Mouse (Mus musculus): ENCODE data around the gene Kcnab1.
A peak's percentile ranks its signal among the peaks of the same experiment; 100 is the strongest.

The Kcnab1 gene

GRCm38 (mm10) chr3:65204356-65205075 lies 95.3 kb downstream of the Kcnab1 start:
- no peak for DNase-seq (ENCODE audit: low spot score)

- no peak for DNase-seq (ENCODE audit: low spot score)
Measured at GRCm38 (mm10) chr3:65205539-65206020, 96.4 kb downstream of the Kcnab1 start.

- no peak for DNase-seq (ENCODE audit: low spot score)
Measured at GRCm38 (mm10) chr3:65213725-65214124, 104.5 kb downstream of the Kcnab1 start.

DNA sequence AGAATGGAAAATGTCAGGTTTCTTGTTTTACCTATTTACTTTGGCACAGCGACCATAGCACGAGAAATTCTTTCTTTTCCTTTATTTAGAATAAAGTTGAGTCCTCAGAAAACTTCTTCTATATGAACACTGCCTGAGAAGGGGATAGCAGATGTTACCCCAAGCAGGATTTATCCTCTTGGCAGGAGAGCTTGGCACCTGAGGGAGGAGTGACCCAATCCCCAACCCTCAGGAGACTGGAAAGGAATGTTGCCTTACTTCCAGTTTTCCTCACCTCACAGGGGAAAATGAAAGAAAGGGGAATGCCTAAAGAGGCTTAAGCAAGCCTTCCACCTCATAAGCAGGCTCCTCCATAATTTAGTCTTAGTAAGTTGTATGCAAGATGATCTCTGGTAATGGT lies 105.5 kb downstream of the Kcnab1 start:
- DNase-seq (ENCODE audit: low spot score): no peak

DNA sequence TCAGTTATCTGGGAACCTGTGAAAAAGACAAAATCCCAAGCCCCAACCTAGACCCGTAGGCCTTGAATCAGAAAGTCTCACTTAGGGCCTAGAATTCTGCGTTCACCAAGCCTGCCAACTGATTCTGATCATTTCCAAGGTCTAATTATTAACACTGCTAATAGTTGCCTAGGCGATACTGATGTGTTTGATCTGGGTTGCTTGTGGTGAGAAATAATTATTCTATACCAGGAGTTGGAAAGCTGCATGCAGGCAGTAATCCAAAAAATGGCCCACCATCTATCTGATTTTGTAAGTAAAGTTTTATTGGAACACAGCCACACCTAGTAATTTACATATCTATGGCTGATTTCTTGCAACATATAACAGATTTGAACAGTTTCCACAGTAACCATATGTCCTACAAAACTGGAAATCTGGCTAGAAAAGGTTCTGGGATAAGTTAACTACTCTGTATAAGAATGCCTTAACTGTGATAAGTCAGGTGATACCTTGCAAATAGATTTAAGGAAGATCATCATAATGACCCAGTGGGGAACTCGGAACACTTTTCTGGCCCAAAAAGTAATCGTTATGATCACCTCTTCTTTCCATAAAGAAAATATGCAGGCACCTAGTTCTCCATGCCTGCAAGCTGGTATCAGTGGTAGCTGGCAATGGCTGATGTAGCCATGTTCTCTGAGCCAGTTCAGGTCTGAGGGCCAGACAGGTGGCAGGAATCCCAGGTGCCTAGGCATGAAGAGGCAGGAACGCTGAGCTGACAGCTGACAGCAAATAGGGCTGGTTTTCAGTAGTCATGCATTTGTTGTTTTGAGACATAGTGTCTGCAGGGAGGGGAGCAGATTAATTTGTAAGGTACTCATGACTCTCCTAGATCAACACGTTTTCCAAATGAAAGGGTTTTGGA lies 108.7 kb downstream of the Kcnab1 start:
- DNase-seq (ENCODE audit: low spot score): no peak

DNA sequence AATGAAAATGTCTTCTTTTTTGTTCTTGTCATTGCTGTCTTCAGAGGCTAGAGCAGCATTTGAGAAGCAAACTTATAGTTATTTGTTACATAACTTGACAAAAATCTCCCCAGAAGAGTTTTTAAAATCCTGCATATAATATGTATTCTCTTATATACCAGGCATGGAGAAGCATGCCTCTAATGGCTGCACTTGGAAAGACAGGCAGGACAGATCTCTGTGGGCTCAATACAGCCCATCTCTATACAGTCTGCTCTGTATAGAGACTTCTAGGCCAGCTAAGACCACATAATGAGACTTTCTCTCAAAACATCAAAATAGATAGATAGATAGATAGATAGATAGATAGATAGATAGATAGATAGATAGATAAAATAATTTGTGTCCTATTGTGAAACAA lies 111.1 kb downstream of the Kcnab1 start:
- no peak for DNase-seq (ENCODE audit: low spot score)

DNA sequence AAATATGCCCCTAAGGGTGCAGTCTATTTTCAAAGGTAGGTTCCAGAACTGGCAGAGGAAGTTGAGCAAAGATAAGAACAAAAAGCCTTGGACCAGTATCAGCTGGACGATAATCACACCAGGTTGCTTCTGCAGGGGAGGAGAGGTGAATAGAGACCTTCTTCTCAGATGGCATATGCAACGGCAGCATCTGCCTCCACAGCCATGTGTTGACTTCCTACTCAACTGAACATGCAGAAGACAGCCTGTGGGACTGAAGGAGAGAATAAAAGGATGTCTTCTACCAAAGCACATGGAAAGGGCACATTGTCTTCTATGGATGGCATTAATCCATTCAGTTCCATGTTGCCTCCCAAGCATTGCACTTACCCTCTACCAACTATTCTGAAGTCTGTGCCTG lies 114.5 kb downstream of the Kcnab1 start:
- no peak for DNase-seq (ENCODE audit: low spot score)

- DNase-seq (ENCODE audit: low spot score): no peak
Measured at GRCm38 (mm10) chr3:65230978-65231377, 121.8 kb downstream of the Kcnab1 start.

GRCm38 (mm10) chr3:65231419-65232090 lies 122.4 kb downstream of the Kcnab1 start:
- DNase-seq (ENCODE audit: low spot score): no peak

GRCm38 (mm10) chr3:65249023-65249422 lies 139.8 kb downstream of the Kcnab1 start:
- DNase-seq (ENCODE audit: low spot score): no peak

DNA sequence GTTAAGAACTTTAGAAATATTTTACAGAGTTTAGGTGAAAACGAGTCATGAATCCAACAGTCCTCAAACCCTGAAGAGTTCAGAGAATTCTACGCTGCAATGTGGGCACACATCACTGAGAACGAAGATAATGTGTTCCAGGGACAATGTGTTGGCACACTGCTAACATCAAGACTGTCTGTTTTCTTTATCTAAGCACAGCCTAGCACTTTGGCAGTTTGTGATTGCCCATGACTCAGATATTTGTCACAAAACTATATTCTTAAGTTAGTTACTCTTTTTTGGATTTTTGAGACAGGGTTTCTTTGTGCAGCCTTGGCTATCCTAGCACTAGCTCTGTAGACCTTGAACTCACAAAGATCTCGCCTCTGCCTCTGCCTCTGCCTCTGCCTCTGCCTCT lies 151.3 kb downstream of the Kcnab1 start:
- DNase-seq (ENCODE audit: low spot score): no peak

- no peak for DNase-seq (ENCODE audit: low spot score)
Measured at GRCm38 (mm10) chr3:65262506-65263422, 153.6 kb downstream of the Kcnab1 start.

DNA sequence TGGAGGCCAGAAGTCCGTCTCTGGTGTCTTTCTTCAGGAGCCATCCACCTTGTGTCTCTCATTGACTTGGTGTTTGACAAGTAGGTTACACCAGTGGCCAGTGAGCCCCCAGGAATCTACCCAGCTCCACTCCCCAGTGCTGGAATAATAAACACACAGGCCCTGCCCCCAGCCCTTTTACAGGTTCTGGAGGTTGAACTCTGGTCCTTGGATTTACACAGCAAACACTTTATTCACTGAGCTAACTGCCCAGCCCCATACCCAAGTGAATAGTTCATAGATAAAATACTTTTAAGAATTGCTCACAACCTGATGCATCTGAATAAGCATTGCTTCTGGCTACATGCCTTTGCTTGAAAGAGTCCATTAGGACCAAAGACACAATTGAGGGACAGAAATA lies 164.1 kb downstream of the Kcnab1 start:
- no peak for DNase-seq (ENCODE audit: low spot score)

- DNase-seq (ENCODE audit: low spot score): no peak
Measured at GRCm38 (mm10) chr3:65277777-65278176, 168.6 kb downstream of the Kcnab1 start.

GRCm38 (mm10) chr3:65283366-65283765 lies 174.2 kb downstream of the Kcnab1 start:
- no peak for DNase-seq (ENCODE audit: low spot score)

- no peak for DNase-seq (ENCODE audit: low spot score)
Measured at GRCm38 (mm10) chr3:65288994-65289393, 179.8 kb downstream of the Kcnab1 start.

DNA sequence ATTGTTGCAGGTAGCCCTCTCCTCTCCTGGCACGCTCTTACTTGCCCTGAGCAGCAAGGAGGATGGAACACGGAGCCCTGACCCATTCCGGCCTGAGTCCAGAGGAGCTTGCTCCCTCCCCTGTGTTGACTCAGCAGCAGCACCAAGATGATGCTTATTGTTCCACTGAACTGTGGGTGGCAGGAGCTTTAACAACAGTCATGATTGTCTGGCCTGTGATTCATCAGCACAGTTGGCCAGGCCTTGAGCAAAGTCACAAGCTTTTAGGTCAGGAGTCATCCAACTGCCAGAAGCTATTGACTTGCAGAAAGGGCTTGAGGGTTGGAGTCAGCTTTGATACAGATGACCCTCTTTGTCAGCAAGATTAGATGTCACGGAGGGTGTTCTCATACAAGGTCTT lies 187.8 kb downstream of the Kcnab1 start:
- DNase-seq (ENCODE audit: low spot score): peak; percentile 4

DNA sequence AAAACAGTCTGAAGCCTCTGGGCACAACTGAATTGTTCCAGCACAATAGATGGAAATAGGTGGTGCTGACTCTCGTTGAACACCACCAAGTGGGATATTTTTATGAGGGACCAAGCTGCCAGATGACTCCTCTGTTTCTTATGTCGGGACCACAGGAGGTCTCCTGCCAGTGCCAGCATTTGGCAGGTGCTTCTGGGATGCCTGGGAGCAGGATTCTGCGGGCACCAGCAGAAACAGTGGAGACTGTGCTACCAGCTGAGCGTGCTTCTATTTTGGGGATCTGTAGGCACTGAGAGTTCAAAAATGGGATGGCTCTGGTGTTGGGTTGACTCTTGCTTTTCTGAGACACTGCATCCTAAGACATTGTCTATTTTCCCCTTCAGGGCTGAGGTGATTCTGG lies 190.0 kb downstream of the Kcnab1 start:
- no peak for DNase-seq (ENCODE audit: low spot score)

DNA sequence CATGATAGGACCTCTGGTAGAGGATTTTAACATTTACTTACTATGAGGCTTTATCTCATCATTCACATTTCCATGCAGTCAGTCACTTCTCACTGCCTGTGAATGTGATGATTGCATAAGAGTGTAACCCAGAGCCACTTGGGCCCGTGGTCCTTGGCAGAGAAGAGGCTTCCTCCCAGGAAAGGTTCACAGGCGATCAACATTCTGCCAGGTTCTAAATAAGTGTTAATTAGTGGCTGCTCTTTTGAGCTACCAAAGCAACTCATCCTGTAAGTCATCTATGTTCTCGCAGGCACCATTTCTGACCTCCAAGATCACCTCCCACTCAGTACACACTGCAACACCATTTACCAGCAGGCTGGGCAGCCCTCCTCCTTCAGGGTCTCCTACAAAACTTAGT lies 192.3 kb downstream of the Kcnab1 start:
- DNase-seq (ENCODE audit: low spot score): no peak

DNA sequence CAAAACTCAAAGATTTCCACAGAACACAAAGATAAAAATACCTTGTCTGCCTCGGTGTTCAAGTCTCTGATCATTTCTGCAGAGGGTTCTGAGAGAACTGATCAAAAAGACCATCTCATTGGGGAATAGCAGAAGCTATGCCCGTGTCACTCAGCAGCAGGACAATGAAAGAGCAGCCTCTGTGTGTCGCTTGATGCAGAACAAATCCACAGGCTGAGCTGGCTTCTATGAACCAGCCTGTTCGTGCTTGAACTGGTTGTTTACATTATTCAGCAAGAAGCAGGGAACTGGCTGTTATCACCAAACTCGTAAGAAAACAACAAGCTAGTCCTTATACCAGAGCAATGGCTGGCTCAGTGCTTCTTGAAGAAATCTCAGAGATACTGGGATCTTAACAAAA lies 193.4 kb downstream of the Kcnab1 start:
- no peak for DNase-seq (ENCODE audit: low spot score)

DNA sequence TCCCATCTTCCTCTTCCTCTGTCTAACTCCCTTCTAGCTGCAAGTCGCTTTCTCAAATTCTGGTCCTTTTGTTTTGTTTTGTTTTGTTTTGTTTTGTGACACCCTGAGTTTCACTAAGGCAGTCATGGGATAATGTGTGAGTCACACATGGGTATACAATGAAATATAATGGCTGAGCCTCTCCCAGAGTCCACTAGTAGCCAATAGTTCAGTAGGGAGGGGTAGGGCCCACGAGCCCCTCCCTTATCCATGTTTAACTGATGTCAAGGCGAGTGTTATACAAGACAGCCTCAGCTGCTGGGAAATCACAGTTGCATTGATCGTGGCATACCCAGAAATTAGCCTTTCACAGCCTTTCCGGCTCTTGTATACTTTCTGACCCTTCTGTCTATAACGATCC lies 206.7 kb downstream of the Kcnab1 start:
- no peak for DNase-seq (ENCODE audit: low spot score)

DNA sequence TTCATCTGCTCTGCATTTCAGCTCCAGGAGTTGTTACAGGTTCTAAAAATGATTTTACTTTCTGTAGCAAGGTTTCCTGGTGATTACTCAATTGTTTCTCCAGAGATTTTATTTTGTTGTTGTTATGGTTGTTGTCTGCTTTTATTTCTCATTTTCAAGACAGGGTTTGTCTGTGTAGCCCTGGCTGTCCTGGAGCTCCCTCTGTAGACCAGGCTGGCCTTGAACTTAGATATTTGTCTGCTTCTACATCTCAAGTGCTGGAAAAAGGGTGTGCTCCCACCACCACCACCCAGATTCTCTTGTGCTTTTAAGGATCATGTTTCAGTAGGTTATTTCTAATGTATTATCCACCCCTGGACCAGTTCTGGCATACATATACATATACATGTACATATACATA lies 207.6 kb downstream of the Kcnab1 start:
- DNase-seq (ENCODE audit: low spot score): no peak
